In the genomic region with DNA sequence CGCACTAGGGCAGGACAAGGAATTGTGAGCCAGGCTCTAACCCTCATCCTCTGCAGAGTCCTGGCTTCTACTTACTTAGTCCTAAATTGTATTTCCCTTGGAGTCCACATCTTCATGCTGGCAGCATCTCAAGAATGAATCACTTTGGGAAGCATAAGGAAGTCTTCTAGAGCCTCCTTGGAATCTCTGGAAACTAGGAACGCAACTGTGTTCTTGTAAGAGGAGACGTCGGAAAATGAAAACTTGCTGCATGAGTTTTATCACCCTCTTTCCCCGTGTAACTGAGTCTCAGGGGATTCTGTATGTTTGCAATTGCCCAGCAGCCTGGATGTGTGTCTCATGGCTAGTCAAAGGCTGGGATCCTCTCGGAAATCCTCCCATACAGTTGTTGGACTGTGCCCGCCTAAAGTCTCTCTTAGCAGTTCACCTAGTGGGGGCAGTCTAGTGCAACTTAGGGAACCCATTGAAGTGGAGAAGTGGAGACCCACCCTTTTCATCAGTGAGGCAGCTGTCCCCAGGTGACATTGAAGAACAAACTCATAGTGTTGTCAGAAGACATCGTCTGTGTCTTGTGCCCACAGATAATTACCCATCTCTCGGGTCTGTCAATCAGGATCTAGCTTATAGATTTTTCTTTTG, we compare ENCODE assay signal across 18 mouse cellular contexts. TPM values are rescaled to one million over a fixed set of nuclear protein-coding genes. Genes with fewer than 3 reads are reported as not detected.
A peak's percentile ranks its signal among the peaks of the same experiment; 100 is the strongest.
DNase-seq lines count a peak whose midpoint lies in the region; ATAC-seq and TF ChIP-seq lines count a peak whose summit lies in the region.
"Had no signal": no experiment of that assay in that cellular context is flagged by ENCODE, and none has a peak within 500 bp of the region (broad histone marks: within the 10 kb centered on the region; RNA-seq: fewer than 3 reads in every experiment).

No protein-coding gene starts in this region.

- H3K4me2 ChIP-seq in heart, embryonic 11.5 days = no peak overlapping the region
- H3K4me2 ChIP-seq: embryonic facial prominence, embryonic 12.5 days; forebrain, embryonic 15.5 days; heart, embryonic 13.5 days had no signal

- H3K9me3 ChIP-seq in heart, embryonic 11.5 days (replicated peaks; ENCODE audit: control insufficient read depth, low read length) = no peaks in the 10 kb centered on the region
- H3K9me3 ChIP-seq in MEL (replicated peaks; ENCODE audit: insufficient read depth, low read length) = no peaks in the 10 kb centered on the region
- H3K9me3 ChIP-seq: embryonic facial prominence, embryonic 12.5 days; forebrain, embryonic 15.5 days; heart, embryonic 13.5 days had no signal

- no peaks in the 10 kb centered on the region for H3K79me2 ChIP-seq in MEL (ENCODE audit: control insufficient read depth, insufficient read depth, low read length, poor library complexity)

- TF ChIP-seq EP300 in MEL (IDR thresholded peaks at IDR 0.05; ENCODE audit: low read depth in 1 of 2, low read length in 2 of 2) = 0 out of 4 replicates have a peak, but pooled peaks of 1 of the 2 experiments have one; percentile 14

- H3K4me1 ChIP-seq in heart, embryonic 11.5 days (ENCODE audit: control insufficient read depth, insufficient read depth, low read length) = no peaks in the 10 kb centered on the region
- H3K4me1 ChIP-seq in MEL (ENCODE audit: control insufficient read depth in 1 of 2, insufficient read depth in 2 of 2, low read length in 2 of 2) = peaks cover 3 to 38% of the 10 kb centered on the region in 2 experiments
- H3K4me1 ChIP-seq: forebrain, embryonic 15.5 days had no signal

- peak; percentile 96 for DNase-seq in heart, adult 11 months
- peak; percentile 43 for DNase-seq in kidney, postnatal 14 days
- DNase-seq in kidney, adult 11 months = no peak
- DNase-seq in MEL (ENCODE audit: low read depth, low spot score) = peak; percentile 43
- DNase-seq in heart, postnatal 4 days = peak; percentile 26
- no peak for DNase-seq in left cerebral cortex, adult 2 months (ENCODE audit: extremely low spot score in 1 of 2, low spot score in 2 of 2)
- no peak for DNase-seq in retina, postnatal 1 day
- DNase-seq: cerebellum, postnatal 10 days; right cerebral cortex, postnatal 25 days; thymus, postnatal 25 days had no signal

- TF ChIP-seq RAD21 in MEL (IDR thresholded peaks at IDR 0.05; ENCODE audit: low read depth, low read length) = peak; percentile 46

- H3K36me3 ChIP-seq in heart, embryonic 11.5 days (ENCODE audit: control insufficient read depth, insufficient read depth, low read length) = no peaks in the 10 kb centered on the region
- H3K36me3 ChIP-seq in MEL (ENCODE audit: control insufficient read depth in 1 of 2, insufficient read depth in 2 of 2, low read length in 2 of 2) = peaks cover 0 to 22% of the 10 kb centered on the region in 2 experiments; a peak in 2 of 4 replicates
- H3K36me3 ChIP-seq: embryonic facial prominence, embryonic 12.5 days; forebrain, embryonic 15.5 days; heart, embryonic 13.5 days had no signal

- no peaks in the 10 kb centered on the region for H3K27me3 ChIP-seq in heart, embryonic 11.5 days (ENCODE audit: control insufficient read depth, insufficient read depth, low read length)
- H3K27me3 ChIP-seq in MEL (ENCODE audit: control insufficient read depth in 1 of 2, insufficient read depth in 2 of 2, low read length in 2 of 2) = no peaks in the 10 kb centered on the region
- H3K27me3 ChIP-seq: embryonic facial prominence, embryonic 12.5 days; forebrain, embryonic 15.5 days; heart, embryonic 13.5 days; Patski had no signal

- no peak overlapping the region for H3K27ac ChIP-seq in heart, embryonic 11.5 days (ENCODE audit: low read depth, low read length)
- H3K27ac ChIP-seq in MEL (ENCODE audit: control insufficient read depth, low read depth, low read length) = no peak overlapping the region
- no peak overlapping the region for H3K27ac ChIP-seq in left cerebral cortex, adult 2 months
- H3K27ac ChIP-seq: embryonic facial prominence, embryonic 12.5 days; forebrain, embryonic 15.5 days; heart, embryonic 13.5 days; hindbrain, postnatal 0 days had no signal

- ATAC-seq in heart, embryonic 11.5 days (replicated peaks; ENCODE audit: insufficient number of reproducible peaks, low FRiP score, low TSS enrichment) = no peak
- ATAC-seq: forebrain, embryonic 15.5 days; hindbrain, postnatal 0 days; Patski had no signal

- 75% methylated on average over 9 of the region's 9 CpGs for WGBS in heart, embryonic 11.5 days (ENCODE audit: insufficient replicate concordance)

- no peak overlapping the region for H3K4me3 ChIP-seq in heart, embryonic 11.5 days (ENCODE audit: low read depth, low read length)
- H3K4me3 ChIP-seq in MEL (ENCODE audit: control insufficient read depth in 1 of 2, insufficient read depth in 1 of 2, low read depth in 2 of 2, low read length in 2 of 2) = no peak overlapping the region
- no peak overlapping the region for H3K4me3 ChIP-seq in left cerebral cortex, adult 2 months
- H3K4me3 ChIP-seq: embryonic facial prominence, embryonic 12.5 days; forebrain, embryonic 15.5 days; heart, embryonic 13.5 days had no signal

- H3K9ac ChIP-seq in heart, embryonic 11.5 days (ENCODE audit: low read depth, low read length) = no peak overlapping the region
- no peak overlapping the region for H3K9ac ChIP-seq in MEL (ENCODE audit: control insufficient read depth, low read depth, low read length, poor library complexity, severe bottlenecking)
- H3K9ac ChIP-seq: embryonic facial prominence, embryonic 12.5 days; forebrain, embryonic 15.5 days; heart, embryonic 13.5 days had no signal

- intact Hi-C loops in left cerebral cortex, adult 2 months (cut with DNase I) = no loop called here

- TF ChIP-seq CTCF in MEL (IDR thresholded peaks at IDR 0.05 in 2 of 3, conservative IDR thresholded peaks at IDR 0.05 in 1 of 3; ENCODE audit: control insufficient read depth in 1 of 3, insufficient read depth in 1 of 3, low read depth in 2 of 3, low read length in 3 of 3, poor library complexity in 1 of 3, severe bottlenecking in 1 of 3) = peak; percentile 28 to 59 (median 33)
- no peak; the same call in 1 of the 2 replicates for TF ChIP-seq CTCF in left cerebral cortex, adult 2 months (IDR thresholded peaks at IDR 0.05)

- no peak for TF ChIP-seq POLR2A in MEL (IDR thresholded peaks at IDR 0.05; ENCODE audit: control insufficient read depth in 1 of 2, insufficient read depth in 1 of 2, low read depth in 1 of 2, low read length in 2 of 2, poor library complexity in 1 of 2)

TF ChIP-seq in MEL, 35 proteins besides CTCF, POLR2A, EP300 and RAD21:
- no peak for TF ChIP-seq MEF2A (IDR thresholded peaks at IDR 0.05; ENCODE audit: extremely low read depth, insufficient replicate concordance, low read depth, low read length, poor library complexity, severe bottlenecking)
- no peak for TF ChIP-seq NRF1 (IDR thresholded peaks at IDR 0.05; ENCODE audit: insufficient read depth, low read depth, low read length, poor library complexity, severe bottlenecking)
- TF ChIP-seq NELFE (IDR thresholded peaks at IDR 0.05; ENCODE audit: low read depth, low read length) = no peak
- no peak for TF ChIP-seq HCFC1 (IDR thresholded peaks at IDR 0.05; ENCODE audit: low read depth, low read length)
- no peak for TF ChIP-seq RCOR1 (IDR thresholded peaks at IDR 0.05; ENCODE audit: low read depth, low read length)
- TF ChIP-seq MYB (IDR thresholded peaks at IDR 0.05; ENCODE audit: low read depth, low read length) = no peak
- no peak for TF ChIP-seq ZMIZ1 (IDR thresholded peaks at IDR 0.05; ENCODE audit: low read depth, low read length)
- TF ChIP-seq ELF1 (IDR thresholded peaks at IDR 0.05; ENCODE audit: low read depth, low read length) = no peak
- no peak for TF ChIP-seq MAZ (IDR thresholded peaks at IDR 0.05; ENCODE audit: low read depth, low read length)
- TF ChIP-seq USF1 (IDR thresholded peaks at IDR 0.05; ENCODE audit: low read depth, low read length) = no peak
- TF ChIP-seq TAL1 (IDR thresholded peaks at IDR 0.05; ENCODE audit: low read length) = no peak
- TF ChIP-seq MYC (IDR thresholded peaks at IDR 0.05; ENCODE audit: low read depth, low read length) = no peak
- no peak for TF ChIP-seq MAFK (IDR thresholded peaks at IDR 0.05; ENCODE audit: borderline replicate concordance, low read depth, low read length)
- no peak for TF ChIP-seq KAT2A (conservative IDR thresholded peaks at IDR 0.05; ENCODE audit: low read depth, low read length)
- no peak for TF ChIP-seq E2F4 (IDR thresholded peaks at IDR 0.05; ENCODE audit: borderline replicate concordance, low read depth, low read length)
- 0 out of 2 replicates have a peak, but pooled peaks have one; percentile 17 for TF ChIP-seq BHLHE40 (IDR thresholded peaks at IDR 0.05; ENCODE audit: borderline replicate concordance, low read depth, low read length)
- TF ChIP-seq ZKSCAN1 (IDR thresholded peaks at IDR 0.05; ENCODE audit: low read depth, low read length) = no peak
- TF ChIP-seq JUND (IDR thresholded peaks at IDR 0.05; ENCODE audit: low read depth, low read length) = no peak
- TF ChIP-seq POLR2AphosphoS2 (IDR thresholded peaks at IDR 0.05; ENCODE audit: low read length) = no peak
- TF ChIP-seq CHD2 (IDR thresholded peaks at IDR 0.05; ENCODE audit: low read length) = no peak
- no peak for TF ChIP-seq UBTF (IDR thresholded peaks at IDR 0.05; ENCODE audit: borderline replicate concordance, insufficient read depth, low read depth, low read length)
- TF ChIP-seq SMC3 (IDR thresholded peaks at IDR 0.05; ENCODE audit: low read depth, low read length) = peak; percentile 42; the same call in 1 of the 2 replicates
- TF ChIP-seq TCF12 (IDR thresholded peaks at IDR 0.05; ENCODE audit: low read depth, low read length) = peak; percentile 15; the same call in 1 of the 2 replicates
- TF ChIP-seq GATA1 (IDR thresholded peaks at IDR 0.05; ENCODE audit: low read depth, low read length) = no peak
- no peak for TF ChIP-seq USF2 (IDR thresholded peaks at IDR 0.05; ENCODE audit: borderline replicate concordance in 1 of 2, insufficient read depth in 1 of 2, low read depth in 1 of 2, low read length in 2 of 2)
- no peak for TF ChIP-seq POLR2AphosphoS5 (IDR thresholded peaks at IDR 0.05; ENCODE audit: borderline replicate concordance, low read depth, low read length)
- TF ChIP-seq CHD1 (IDR thresholded peaks at IDR 0.05; ENCODE audit: low read depth, low read length) = no peak
- TF ChIP-seq ZC3H11A (IDR thresholded peaks at IDR 0.05; ENCODE audit: low read depth, low read length) = peak; percentile 24; the same call in 1 of the 2 replicates
- TF ChIP-seq ETS1 (IDR thresholded peaks at IDR 0.05; ENCODE audit: low read depth, low read length) = no peak

RNA-seq across cellular contexts. Expression of gene Bcl2l14, which starts 34.2 kb away (rescaled TPM):
- 0.11 and 0.45 TPM in 2 replicates for polyA plus RNA-seq in heart, embryonic 11.5 days (2014; fragmentation: Nextera tagmentation; extraction: Ambion mirVana)
- total RNA-seq in MEL (2012; rRNA removed) = 0.65 and 1.0 TPM in 2 replicates
- 1 to 10 TPM in 1 of 2 experiments, not detected in 1; 1.4 TPM for polyA plus RNA-seq in MEL (2012; ENCODE audit: insufficient read depth in 1 of 2, insufficient read length in 2 of 2, low read depth in 1 of 2, low replicate concordance in 2 of 2, missing spikeins in 1 of 2)
- not detected for total RNA-seq in heart, postnatal 4 days (2021)
- not detected for total RNA-seq in left cerebral cortex, adult 2 months (2021)
- total RNA-seq: hindbrain, postnatal 0 days; left cerebral cortex, adult 8-10 months had no signal
- polyA plus RNA-seq: forebrain, embryonic 15.5 days; liver, adult 2 months; Patski had no signal

Comparison
In these comparisons a context has a peak if more than half of its experiments do, and no peak if none do; other contexts are left out.
1. DNase-seq: peak in heart, adult 11 months (single experiment), kidney, postnatal 14 days (single experiment), MEL (single experiment) and heart, postnatal 4 days (single experiment); none in kidney, adult 11 months (single experiment), left cerebral cortex, adult 2 months (0 of 2) and retina, postnatal 1 day (single experiment).